Mouse (Mus musculus) left cerebral cortex, adult 9 months (tissue): ENCODE results near the gene Tmem259.

Source experiments
- DNase-seq, 2 experiments: peaks; one replicate each; pipeline ENCODE4 v3.0.0; 2022; ENCODE audit warnings: low spot score in 2 of 2

Tmem259 gene

DNA sequence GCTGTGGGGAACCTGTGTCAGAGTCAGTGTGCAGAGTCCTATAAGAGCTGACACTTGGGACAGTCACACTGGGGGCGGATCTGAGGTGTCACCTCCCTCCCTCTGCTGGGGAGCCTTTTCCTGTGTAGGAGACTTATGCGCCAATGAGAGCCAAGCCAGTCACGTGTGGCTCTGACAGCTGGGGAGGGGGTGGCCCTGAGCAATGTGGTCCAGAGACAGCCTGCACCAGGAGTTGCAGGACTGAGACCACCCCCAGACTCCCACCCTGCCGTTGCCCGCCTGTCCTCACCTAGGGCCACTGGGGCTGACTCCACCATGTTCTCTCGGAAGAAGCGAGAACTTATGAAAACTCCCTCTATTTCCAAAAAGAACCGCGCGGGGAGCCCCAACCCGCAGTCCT lies 32.4 kb upstream of the Tmem259 start, which contains the start of gene Arhgap45:
Gene Arhgap45, plus strand, starts transcription at position 143 of the 400 bp plus-strand sequence.
- DNase-seq = peak in 1 of 2 experiments; percentile 30

DNA sequence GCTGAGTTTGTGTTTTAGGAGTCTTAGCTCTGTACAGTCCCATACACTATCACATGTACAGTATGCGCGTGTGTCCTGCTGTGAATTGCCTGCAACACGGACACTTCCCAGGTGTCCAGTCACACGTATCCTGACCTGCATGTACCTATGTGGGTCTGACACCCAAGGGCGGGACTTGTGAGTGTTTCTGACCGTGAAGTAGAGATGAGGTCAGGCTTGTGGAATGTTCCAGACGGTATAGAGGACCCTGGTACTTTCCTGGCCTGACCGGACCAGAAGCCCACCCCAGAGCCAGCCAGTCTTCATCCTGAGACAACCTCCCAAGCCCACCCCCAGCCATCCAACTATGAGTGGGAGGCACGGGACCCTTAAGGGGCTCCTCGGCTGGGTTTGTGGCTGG lies 31.5 kb upstream of the Tmem259 start:
- no peak for DNase-seq

DNA sequence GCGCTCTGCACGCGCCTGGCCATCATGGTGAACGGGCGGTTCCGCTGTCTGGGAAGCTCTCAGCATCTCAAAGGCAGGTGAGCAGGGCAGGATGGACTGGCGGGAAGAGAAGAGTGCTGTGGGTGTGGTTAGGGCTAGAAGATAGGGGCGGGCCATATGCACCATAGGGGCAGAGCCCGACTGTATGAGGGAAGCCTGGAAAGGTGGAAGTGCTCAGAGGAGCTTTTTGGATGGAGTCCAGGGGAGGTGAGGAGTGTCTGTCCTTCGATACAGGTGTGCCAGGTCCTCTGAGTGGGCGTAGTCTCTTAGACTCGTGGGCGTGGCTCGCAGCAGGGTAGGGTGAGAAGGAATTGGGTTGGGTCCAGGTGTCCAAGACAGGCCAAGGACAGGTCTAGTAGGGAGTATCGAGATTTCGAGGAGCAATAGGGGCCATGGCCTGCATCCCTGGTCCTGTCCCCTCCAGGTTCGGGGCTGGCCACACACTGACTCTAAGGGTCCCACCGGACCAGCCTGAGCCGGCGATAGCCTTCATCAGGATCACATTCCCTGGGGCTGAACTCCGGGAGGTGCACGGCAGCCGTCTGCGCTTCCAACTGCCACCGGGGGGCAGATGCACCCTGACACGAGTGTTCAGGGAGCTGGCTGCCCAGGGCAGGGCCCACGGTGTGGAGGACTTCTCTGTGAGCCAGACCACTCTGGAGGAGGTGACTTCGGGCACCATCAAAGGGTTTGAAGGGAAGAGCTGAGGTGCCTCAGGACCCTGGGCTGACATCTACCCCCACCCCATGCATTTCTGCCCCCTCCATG lies 30.6 kb upstream of the Tmem259 start:
- DNase-seq = no peak

DNA sequence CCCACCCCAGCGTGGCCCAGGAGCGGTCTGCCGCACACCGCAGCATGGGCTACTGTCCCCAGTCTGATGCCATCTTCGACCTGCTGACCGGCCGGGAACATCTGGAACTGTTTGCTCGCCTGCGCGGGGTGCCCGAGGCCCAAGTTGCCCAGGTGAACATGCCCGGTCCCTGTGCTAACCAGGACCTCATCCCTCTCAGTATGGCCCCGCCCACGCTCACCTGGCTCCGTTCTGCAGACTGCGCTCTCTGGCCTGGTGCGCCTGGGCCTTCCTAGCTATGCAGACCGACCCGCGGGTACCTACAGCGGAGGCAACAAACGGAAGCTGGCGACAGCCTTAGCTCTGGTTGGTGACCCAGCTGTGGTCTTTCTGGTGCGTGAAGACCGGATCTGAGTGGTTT lies 29.5 kb upstream of the Tmem259 start:
- no peak for DNase-seq

DNA sequence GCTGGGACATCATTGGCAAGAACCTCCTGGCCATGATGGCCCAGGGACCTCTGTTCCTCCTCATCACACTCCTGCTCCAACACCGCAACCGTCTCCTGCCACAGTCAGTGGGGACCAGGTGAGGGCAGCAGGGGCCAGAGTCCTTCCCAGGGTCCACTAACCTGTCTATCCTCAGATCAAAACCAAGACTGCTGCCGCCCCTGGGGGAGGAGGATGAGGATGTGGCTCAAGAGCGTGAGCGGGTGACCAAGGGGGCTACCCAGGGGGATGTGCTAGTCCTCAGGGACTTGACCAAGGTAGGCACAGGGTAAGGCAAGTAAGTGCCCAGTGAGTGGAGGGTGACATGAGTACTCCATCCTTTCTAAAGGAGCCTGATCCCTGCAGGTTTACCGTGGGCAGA lies 27.6 kb upstream of the Tmem259 start:
- no peak for DNase-seq

DNA sequence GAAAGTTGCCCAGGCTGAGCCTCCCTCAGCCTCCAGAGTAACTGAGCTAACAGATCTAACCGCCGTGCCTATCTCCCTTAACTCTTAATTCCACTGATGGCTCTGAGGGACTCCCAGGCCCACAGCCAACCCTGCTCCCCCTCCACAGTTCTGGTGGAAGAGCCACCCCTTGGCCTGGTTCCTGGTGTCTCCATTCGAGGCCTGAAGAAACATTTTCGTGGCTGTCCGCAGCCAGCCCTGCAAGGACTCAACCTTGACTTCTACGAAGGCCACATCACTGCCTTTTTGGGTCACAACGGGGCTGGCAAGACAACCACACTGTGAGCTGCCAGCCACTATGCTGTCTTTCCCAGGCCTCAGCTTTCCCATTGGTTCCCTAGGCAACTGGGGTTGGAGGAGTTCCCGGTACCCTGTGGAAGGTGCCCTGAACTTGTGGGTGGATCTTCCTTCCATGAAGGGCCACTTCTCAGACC lies 20.1 kb upstream of the Tmem259 start:
- DNase-seq = no peak

DNA sequence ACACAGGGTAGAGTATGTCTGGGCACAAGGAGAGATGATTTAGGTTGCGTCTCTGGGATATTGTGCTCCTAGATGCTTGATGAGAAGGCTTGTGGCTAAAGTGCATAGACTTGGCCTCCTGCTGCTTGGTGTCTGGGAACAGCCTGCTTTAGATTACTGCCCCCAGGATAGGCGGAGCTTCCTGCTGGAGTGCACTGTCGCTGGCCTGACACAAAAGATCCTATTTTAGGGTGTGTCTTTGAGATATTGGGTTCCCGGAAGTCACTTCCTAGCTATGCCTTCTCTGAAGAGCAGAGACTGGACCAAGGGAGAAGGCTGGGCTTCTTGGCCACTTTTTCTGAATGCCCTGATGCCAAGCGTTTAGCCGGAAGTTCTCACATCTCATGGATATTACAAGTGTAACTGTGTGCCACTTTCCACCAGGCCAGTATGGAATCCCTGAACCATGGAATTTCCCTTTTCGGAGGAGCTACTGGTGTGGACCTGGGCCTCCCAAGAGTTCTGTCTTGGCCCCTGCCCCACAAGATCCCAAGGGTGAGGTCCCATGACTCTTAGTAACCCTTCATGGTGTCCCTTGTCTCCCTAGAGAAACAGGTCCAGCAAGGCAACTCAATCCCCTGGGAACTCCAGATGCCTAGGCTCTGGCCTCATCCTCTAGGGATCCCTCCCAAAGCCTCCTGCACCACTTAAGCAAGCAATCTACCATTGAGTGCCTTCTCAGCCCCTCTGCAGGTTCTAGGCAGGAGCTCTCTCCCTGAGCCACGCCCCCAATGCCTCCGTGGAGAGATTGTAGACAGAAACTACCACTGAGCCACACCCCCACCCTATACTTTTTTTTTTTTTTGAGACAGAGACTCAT lies 19.5 kb upstream of the Tmem259 start:
- DNase-seq = no peak

DNA sequence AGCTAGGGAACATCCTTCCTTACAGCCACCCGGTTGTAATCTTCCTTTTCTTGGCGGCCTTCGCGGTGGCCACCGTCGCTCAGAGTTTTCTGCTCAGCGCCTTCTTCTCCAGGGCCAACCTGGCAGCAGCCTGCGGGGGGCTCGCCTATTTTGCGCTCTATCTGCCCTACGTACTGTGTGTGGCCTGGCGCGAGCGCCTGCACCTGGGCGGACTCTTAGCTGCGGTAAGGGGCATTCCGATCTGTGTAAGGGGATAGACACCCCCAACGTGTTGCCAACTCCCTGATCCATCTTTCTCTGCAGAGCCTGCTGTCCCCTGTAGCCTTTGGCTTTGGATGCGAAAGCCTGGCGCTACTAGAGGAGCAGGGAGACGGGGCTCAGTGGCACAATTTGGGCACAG lies 18.7 kb upstream of the Tmem259 start:
- DNase-seq = no peak

DNA sequence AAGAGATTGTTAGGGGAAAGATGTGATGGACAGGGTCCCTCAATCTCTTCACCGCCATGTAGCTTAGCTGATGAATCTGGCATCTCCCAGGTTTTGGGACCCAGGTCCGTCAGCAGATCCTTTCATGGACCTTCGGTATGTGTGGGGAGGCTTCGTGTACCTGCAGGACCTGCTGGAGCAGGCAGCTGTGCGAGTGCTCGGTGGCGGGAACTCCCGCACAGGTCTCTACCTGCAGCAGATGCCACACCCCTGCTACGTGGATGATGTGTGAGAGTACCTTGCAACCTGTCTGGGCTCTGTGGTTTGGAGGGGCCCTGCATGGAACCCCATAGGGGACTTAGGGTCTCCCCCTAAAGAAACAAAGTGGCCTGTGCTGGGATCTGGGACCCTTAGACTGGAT lies 17.8 kb upstream of the Tmem259 start:
- DNase-seq = no peak

DNA sequence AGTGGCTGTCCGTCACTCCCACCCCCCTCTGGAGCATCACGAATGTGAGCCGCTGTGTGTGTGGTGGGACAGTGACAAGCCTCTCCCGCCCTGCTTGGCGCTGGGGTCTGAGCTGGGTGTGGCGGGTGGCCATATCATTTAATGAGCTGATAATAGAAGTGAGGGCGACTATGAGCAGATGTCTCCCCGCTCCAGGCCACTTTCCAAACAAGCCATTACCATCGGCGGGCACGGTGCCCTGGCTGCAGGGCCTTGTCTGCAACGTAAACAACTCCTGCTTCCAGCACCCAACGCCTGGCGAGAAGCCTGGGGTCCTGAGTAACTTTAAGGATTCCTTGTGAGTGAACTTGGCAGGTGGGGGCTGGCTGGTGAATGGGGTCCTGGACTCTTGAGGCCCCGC lies 13.7 kb upstream of the Tmem259 start:
- DNase-seq = no peak

DNA sequence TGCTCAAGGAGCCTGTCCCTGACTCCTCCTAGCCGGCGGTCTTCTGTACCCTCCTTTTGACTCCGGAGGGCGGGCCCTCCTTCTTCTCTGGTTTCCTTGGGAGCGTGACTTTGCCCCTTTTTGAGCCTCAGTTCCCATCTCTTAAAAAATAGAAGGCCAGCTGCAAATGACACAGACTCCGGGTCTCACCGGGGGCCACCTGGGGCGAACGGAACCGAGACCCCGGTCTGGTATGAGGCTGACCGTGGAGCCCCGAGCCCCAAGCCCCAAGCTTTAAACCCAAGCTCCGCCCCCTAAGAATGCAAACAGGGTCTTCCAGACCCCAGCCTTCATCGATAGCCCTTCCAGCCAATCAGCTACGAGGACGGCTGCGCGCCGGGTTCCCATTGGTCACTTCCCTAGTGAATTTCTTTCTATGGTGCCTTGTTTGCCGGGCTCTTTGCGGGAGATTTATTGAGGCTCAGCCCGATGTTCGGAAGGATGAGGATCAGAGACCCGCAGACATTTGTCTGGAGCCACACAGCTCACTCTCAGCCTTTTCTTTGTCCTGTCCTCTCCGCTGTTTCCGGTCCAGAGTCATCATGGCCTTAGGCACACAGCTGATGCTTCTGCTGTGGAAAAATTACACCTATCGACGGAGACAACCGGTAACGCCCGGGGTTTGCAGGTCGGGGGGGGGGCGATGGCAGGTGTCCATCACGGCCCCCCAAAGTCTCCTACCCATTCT lies 13.1 kb upstream of the Tmem259 start:
- DNase-seq = peak in 1 of 2 experiments; percentile 73

DNA sequence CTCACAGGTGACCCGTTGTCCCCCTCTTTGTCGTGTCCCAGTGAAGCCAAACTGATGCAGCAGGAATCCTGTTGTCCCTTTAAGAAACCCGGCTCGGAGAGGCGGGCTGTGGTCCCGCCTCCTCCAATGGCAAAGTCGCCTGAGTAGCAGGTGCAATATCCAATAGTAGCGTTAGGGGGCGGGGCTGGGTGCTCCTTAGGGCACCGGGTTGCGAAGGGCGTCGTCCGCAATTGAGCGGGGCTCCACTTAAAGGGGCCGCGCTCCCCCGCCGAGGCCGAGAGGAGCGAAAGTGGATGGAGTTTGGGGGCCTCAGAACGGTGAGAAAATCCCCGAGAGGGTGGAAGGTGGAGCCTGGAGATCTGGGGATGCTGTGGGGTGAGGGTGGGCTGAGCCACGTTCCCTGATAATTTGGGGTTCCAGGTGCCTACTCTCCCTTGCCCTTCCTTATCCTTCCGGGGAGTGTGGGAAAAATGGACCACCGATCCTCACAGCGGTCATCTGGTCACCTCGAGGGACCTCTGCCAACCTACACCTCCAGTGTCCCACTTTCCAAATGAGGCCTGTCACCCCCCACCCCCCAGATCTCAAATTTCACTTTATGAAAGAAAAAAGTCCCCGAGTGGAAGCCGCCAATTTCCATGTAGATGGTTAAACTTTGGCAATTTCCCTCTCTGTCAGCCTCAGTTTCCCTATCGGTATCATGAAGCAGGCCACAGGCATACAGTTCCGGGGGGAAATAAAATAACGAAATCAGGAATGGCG lies 12.3 kb upstream of the Tmem259 start, which contains the start of gene Abca7:
Gene Abca7, plus strand, starts transcription at position 223 of the 762 bp plus-strand sequence.
- DNase-seq = peak; percentile 83 to 96

DNA sequence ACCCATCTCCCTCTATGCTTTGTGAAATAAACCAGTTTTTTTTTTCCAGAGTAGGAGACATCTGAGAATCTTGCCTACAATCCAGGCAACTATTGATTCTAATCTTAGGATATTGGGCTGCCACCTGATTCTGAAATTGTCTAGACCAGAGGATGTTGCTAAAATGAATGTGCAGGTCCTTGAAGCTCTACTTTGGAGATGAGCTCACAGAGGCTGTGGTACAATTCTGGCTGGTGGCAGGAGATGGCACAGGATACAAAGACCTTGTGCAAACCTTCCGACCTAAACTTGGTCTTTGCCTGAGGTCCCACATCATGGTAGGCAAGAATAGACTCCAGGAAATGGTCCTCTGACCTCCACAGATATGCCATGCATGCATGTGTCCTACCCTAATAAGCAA lies 11.5 kb upstream of the Tmem259 start:
- no peak for DNase-seq

DNA sequence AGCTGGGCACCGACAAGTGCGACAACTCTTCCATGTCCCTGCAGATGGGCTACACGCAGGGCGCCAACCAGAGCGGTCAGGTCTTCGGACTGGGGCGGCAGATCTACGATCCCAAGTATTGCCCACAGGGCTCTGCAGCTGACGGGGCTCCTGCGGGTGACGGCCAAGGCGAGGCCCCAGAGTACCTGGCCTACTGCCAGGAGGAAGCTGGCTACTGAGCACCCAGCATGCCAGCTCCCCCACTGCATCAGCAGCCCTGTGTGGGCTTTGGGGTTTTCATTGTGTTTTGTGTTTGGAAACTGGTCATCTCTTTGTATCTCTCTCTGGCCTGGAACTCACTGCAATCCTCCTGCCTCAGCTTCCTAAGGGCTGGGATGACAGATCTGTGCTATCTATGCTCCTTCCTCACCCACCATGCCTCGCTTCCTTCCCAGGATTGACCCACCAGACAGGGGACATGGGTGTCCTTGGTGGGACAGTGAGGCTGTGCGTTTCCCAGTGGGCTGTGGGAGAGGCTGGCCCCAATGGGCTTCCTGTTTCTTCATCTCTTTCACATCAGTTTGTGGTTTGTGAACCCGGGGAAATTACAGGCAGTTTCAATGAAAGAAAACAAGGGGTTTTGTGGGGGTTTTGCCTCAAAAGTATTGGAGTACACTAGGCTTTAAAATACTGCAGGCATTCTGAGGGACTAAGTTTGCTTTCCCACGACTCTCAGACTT lies 10.4 kb upstream of the Tmem259 start:
- no peak for DNase-seq

DNA sequence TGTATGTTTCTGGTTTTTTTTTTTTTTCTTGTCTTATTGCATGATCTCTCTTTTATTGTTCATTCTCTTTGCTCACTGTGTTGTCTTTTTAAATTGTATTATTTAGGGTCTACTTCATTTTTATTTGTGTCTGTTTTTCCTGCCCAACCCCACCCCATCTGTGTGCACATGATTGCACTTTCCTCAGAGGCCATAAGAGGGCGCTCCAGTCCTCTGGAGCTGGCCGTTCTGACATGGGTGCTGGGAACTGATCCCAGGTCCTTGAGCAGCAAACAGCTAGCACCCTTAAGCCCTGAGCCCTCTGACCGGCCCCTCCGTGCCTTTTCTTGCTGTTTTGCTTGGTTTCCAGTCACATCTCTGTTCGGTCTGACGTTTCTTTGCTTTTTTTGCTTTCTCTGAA lies 7.4 kb upstream of the Tmem259 start:
- no peak for DNase-seq

DNA sequence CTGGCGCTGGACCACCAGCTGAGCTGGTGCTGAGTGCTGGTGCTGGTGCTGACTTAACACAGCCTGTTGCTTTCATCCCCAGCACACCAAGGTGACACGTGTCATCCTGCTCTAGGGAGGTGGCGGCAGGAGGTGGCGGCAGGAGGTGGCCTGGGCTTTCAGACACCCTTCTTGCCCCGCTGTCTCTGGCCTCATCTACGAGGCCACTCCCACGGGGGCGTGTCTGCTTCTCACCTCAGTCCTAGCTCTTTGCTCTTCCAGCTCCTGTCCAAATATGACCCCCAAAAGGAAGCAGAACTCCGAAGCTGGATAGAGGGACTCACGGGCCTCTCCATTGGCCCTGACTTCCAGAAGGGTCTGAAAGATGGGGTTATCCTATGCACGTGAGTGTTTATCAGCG lies 7.0 kb upstream of the Tmem259 start:
- DNase-seq = no peak

DNA sequence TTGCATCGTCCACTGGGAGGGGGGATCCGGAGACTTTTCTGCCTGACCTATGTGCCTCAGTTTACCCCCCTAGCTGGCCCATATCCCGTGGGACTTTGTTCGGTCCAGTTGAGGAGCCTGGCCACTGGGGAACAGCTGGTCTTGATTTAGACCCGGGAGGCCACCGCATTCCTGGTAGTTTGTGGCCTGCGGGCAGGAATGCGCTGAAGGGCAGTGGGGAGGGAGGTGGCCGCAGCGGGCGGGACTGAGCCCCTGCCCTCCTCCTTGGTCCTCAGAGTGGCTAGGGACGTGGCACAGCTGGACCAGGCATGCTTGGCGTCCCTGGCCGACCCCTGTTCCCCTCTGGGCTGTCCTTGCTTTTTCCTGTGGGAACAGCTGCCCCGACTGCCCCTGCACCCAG lies 5.7 kb upstream of the Tmem259 start:
- no peak for DNase-seq

DNA sequence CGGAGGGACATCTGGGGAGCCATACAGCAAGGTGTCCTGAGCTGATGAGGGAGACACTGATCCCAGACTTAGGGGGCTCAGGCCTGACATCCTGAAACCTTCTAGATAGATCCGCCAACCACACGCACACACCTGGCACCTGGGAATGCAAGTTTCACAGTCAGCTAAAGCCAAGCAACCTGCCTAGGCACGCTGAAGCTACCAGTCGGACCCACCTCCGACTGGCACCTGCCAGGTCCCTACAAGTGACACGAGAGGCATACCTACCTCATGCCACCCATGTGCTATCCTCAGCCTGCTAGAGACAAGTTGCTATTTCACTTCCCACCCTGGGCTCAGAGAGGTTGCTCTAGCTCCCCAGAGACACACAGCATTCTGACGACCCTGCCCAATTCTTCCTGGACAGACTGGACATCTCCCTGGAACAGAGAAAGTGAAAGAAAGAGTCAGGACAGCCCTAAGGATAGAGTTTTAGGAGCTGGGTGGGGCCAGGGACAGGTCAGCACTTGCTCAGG lies 5.2 kb upstream of the Tmem259 start:
- DNase-seq = no peak

DNA sequence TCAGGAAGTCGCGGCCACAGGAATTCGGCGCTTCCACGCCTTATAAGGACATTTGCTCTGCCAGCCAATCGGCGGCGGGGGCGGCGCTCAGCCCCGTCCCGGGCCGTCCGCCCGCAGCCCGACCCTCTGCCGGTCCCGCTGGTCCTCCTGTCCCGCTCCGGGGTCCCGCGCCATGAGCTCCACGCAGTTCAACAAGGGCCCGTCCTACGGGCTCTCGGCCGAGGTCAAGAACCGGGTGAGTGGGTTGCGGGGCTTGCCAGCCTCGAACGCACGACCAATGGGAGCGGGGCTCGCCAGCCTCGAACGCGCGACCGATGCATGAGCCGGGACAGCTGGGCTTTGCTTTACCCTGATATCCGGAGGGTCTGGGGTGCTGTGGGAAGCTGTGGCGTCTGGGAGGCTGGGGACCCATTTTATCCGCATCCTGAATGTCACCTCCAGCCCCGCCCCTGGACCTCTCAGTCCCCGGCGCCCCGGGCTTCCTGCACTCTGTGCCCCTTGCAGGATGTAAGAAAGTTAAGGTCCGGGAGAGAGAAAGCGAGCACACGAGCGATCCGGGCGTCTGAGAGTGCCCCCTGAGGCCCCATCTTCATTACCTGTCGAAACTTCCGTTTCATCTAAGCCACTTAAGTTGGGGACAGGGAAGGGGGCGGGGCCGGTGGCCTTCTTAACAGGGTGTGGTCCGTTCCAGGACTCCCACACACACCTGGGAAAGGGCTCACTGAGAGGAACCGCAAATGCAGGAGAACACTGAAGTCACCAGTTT lies 4.6 kb upstream of the Tmem259 start, which contains the start of gene Cnn2:
Gene Cnn2, plus strand, starts transcription at position 79 of the 766 bp plus-strand sequence.
- DNase-seq = no peak
